Mouse (Mus musculus) heart, embryonic 15.5 days (tissue): ENCODE data around the gene C130026I21Rik. TPM values are rescaled to one million over a fixed set of nuclear protein-coding genes. Genes with fewer than 3 reads are reported as not detected.
"Not testable (repeated sequence)": the region's sequence is repeated elsewhere in the genome, so short reads cannot be mapped to it uniquely, and the experiment has no call there.

Experiments
- ATAC-seq: fragments of 200-750 bp; cut with Nextera tagmentation; replicated peaks from 2 replicates; pipeline ENCODE4 v1.8.0; 2017; ENCODE audit warnings: low read depth, moderate TSS enrichment; ENCODE audit not compliant: insufficient number of reproducible peaks, insufficient read depth, low FRiP score
- H3K27ac ChIP-seq: fragments of 300-500 bp; sonication (generic); 2 replicates; pipeline ENCODE4 v1.5.1; 2015; ENCODE audit warnings: mild to moderate bottlenecking, inconsistent platforms
- H3K27me3 ChIP-seq: fragments of 300-500 bp; sonication (generic); 2 replicates; pipeline ENCODE4 v1.6.1; 2015; ENCODE audit warnings: inconsistent platforms
- H3K36me3 ChIP-seq: fragments of 300-500 bp; sonication (generic); 2 replicates; pipeline ENCODE4 v1.6.1; 2015; ENCODE audit warnings: mild to moderate bottlenecking, inconsistent platforms
- H3K4me1 ChIP-seq: fragments of 300-500 bp; sonication (generic); replicated peaks from 2 replicates; pipeline ENCODE4 v1.6.1; 2015; ENCODE audit warnings: inconsistent platforms
- H3K4me2 ChIP-seq: fragments of 300-500 bp; sonication (generic); 2 replicates; pipeline ENCODE4 v1.6.1; 2015; ENCODE audit warnings: inconsistent platforms, mild to moderate bottlenecking, moderate library complexity
- H3K4me3 ChIP-seq: fragments of 300-500 bp; sonication (generic); 2 replicates; pipeline ENCODE4 v1.5.1; 2015; ENCODE audit warnings: mild to moderate bottlenecking, inconsistent platforms
- H3K9ac ChIP-seq: fragments of 300-500 bp; sonication (generic); 2 replicates; pipeline ENCODE4 v1.6.1; 2015; ENCODE audit warnings: mild to moderate bottlenecking, inconsistent platforms
- H3K9me3 ChIP-seq: fragments of 300-500 bp; sonication (generic); replicated peaks from 2 replicates; pipeline ENCODE4 v1.6.1; 2016; ENCODE audit warnings: inconsistent platforms
- WGBS: fragments of 180-500 bp; shearing (Covaris S2); methylation state at CpG from one replicate; pipeline ENCODE4 v1.1.7; 2015; ENCODE audit warnings: mixed read lengths; 5-methylcytosine and 5-hydroxymethylcytosine counted together
- polyA plus RNA-seq: library from polyadenylated mRNA; unstranded; fragments of >200 nt; fragmentation: Nextera tagmentation; extraction: Ambion mirVana; gene quantifications from 2 replicates; pipeline ENCODE4 v1.2.1, GENCODE M21; 2015

C130026I21Rik gene
- polyA plus RNA-seq, 1 experiment from 2014 or later = not detected

DNA sequence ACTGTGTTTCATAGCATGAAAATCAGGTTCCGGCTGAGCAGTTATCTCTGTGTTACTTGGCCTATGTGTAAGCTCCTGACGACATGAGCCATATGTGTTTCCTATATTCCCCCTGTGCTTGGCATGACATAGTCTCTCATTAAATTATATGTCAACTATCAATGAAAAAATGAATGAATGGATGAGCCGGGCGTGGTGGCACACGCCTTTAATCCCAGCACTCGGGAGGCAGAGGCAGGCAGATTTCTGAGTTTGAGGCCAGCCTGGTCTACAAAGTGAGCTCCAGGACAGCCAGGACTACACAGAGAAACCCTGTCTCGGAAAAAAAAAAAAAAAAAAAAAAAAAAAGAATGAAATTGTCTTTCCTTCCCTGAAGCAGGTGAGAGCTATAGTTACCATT is 171.3 kb downstream of the C130026I21Rik start:
- not testable (repeated sequence) for H3K4me3 ChIP-seq, ATAC-seq, H3K4me1 ChIP-seq, H3K9me3 ChIP-seq, H3K36me3 ChIP-seq, H3K9ac ChIP-seq, H3K4me2 ChIP-seq, H3K27ac ChIP-seq, H3K27me3 ChIP-seq
- 78% methylated on average over 7 of the region's 7 CpGs for WGBS

DNA sequence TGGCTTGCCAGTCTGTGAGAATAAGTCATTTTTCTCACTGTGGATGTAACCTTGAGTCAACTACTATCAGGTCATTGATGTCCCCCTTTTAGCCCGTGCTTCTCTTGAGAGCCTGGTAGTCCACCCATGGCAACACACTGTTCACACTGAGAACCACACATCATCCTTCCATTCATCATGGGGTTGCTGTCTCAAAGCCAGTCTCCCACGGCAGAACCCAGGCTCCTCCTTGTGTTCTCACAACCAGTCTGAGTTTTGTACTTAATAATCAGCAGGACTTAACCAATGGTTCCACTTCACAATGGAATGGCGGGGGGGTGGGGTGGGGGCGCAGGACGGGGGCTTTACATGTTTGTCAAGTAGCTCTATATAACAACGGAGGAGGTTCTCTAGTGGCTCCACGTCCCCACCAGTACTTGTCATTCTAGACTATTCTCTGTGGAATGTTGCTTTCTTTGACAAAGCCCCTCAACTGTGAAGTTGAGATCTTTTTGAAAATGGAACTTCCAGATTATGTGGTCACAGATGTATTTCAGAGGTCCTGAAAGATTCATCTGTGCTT is 177.3 kb downstream of the C130026I21Rik start:
- H3K4me3 ChIP-seq, H3K27me3 ChIP-seq, H3K36me3 ChIP-seq, H3K4me1 ChIP-seq, ATAC-seq, H3K27ac ChIP-seq, H3K9ac ChIP-seq, H3K4me2 ChIP-seq, H3K9me3 ChIP-seq: not testable (repeated sequence)
- 74% methylated on average over 6 of the region's 7 CpGs for WGBS

DNA sequence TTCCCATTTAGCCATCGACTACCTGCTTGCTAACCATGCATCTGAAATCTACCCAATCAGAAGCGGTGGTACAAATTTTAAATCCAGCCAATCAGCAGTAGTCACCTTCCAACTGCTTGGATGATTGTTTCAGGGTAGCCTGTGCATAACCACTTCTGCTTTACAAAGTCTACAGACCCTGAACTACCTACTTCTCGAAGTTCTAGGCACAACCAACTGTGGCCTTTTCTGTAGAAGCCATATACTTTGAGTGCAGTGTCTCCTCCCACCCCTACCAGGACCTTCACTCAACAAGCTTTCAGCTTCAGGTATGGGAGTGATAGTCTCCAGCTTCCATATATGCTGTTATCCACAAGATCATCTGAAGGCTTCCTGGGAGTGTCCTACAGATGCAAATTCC is 178.2 kb downstream of the C130026I21Rik start:
- not testable (repeated sequence) for H3K4me1 ChIP-seq, H3K9ac ChIP-seq, H3K27ac ChIP-seq, H3K4me3 ChIP-seq, H3K27me3 ChIP-seq, ATAC-seq, H3K4me2 ChIP-seq, H3K9me3 ChIP-seq, H3K36me3 ChIP-seq
- WGBS = 39% methylated on average over 1 of the region's 3 CpGs

- H3K4me3 ChIP-seq, H3K4me2 ChIP-seq, H3K9me3 ChIP-seq, ATAC-seq, H3K36me3 ChIP-seq, H3K4me1 ChIP-seq, H3K27me3 ChIP-seq, H3K9ac ChIP-seq, H3K27ac ChIP-seq: not testable (repeated sequence)
- WGBS = 67% methylated on average over 1 of the region's 1 CpGs
Measured at GRCm38 (mm10) chr1:85086211-85086610, 184.2 kb downstream of the C130026I21Rik start.

DNA sequence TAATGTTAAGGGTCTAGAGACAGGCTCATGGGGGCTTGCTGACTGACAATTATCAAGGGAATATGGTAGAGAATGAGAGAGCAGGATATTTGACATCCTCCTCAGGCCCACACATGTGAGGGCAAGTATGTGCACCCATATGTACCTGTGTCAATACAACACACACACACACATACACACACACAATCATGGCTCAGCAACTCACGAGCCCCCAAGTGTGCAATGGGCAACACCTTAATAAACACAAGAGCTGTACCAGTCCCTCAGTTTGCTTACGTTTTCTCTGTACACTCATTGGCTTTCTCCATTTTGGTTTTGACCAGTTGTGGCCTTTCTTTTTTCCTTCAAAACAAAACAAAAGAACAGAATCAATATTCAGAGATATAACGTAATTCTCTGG is 185.6 kb downstream of the C130026I21Rik start:
- 49% methylated on average over 3 of the region's 3 CpGs for WGBS
- not testable (repeated sequence) for H3K9ac ChIP-seq, H3K36me3 ChIP-seq, H3K4me1 ChIP-seq, H3K27ac ChIP-seq, ATAC-seq, H3K4me3 ChIP-seq, H3K9me3 ChIP-seq, H3K27me3 ChIP-seq, H3K4me2 ChIP-seq

DNA sequence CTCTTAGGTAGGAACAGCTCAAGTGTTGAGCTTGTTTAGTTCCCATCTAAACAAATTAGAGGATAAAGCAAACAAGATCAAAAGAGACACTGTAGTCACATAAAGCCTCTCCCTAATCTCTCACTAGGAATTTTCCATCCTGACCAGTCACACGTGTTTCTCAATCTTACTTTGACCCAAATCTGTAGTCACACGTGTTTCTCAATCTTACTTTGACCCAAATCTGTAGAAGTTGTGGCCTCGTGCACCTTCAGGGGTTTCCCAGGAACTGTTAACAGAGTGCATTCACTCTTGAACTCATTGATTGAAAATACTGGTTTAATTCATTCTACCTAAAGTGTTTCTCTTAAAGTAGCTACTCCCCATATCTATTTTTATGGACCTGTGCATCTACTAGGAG is 197.3 kb downstream of the C130026I21Rik start:
- H3K36me3 ChIP-seq, H3K9me3 ChIP-seq, H3K4me2 ChIP-seq, H3K4me3 ChIP-seq, H3K27ac ChIP-seq, H3K9ac ChIP-seq, H3K27me3 ChIP-seq, ATAC-seq, H3K4me1 ChIP-seq: not testable (repeated sequence)
- 67% methylated on average over 3 of the region's 3 CpGs for WGBS

GRCm38 (mm10) chr1:85071690-85072089 is 198.7 kb downstream of the C130026I21Rik start:
- H3K9ac ChIP-seq, H3K4me3 ChIP-seq, H3K9me3 ChIP-seq, H3K4me2 ChIP-seq, H3K27me3 ChIP-seq, ATAC-seq, H3K27ac ChIP-seq, H3K36me3 ChIP-seq, H3K4me1 ChIP-seq: not testable (repeated sequence)
- WGBS = 47% methylated on average over 3 of the region's 3 CpGs

- H3K36me3 ChIP-seq, ATAC-seq, H3K9ac ChIP-seq, H3K4me1 ChIP-seq, H3K27me3 ChIP-seq, H3K4me3 ChIP-seq, H3K27ac ChIP-seq, H3K9me3 ChIP-seq, H3K4me2 ChIP-seq: not testable (repeated sequence)
- WGBS = 75% methylated on average over 6 of the region's 6 CpGs
Measured at GRCm38 (mm10) chr1:85035801-85036200, 234.6 kb downstream of the C130026I21Rik start.

DNA sequence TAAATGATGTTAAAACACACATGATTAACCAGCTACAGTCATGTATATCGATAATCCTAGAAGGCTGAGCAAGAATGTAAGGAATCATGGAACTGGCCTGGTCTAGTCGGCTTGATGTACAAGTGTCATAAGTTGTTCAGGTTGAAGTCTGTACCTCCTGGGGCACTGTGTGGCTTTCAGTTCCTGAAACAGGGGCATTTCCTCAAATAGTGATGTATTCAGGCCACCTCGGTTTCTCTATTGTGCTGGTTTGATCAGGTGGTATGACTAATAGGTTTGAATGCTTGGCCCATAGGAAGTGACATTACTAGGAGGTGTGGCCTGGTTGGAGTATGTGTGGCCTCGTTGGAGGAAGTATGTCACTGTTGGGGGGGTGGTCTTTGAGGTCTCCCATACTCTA is 236.0 kb downstream of the C130026I21Rik start:
- H3K9me3 ChIP-seq, H3K27me3 ChIP-seq, H3K4me3 ChIP-seq, H3K4me2 ChIP-seq, H3K27ac ChIP-seq, ATAC-seq, H3K9ac ChIP-seq, H3K4me1 ChIP-seq, H3K36me3 ChIP-seq: not testable (repeated sequence)
- WGBS = 70% methylated on average over 3 of the region's 4 CpGs

- H3K4me3 ChIP-seq, H3K27ac ChIP-seq, H3K27me3 ChIP-seq, H3K4me1 ChIP-seq, H3K36me3 ChIP-seq, H3K4me2 ChIP-seq, ATAC-seq, H3K9ac ChIP-seq, H3K9me3 ChIP-seq: not testable (repeated sequence)
- WGBS = 86% methylated on average over 5 of the region's 6 CpGs
Measured at GRCm38 (mm10) chr1:85033616-85034015, 236.8 kb downstream of the C130026I21Rik start.

- not testable (repeated sequence) for H3K4me2 ChIP-seq
Measured at GRCm38 (mm10) chr1:85030211-85030610, 240.2 kb downstream of the C130026I21Rik start.

GRCm38 (mm10) chr1:85011933-85012332 is 258.4 kb downstream of the C130026I21Rik start:
- H3K27ac ChIP-seq, H3K9me3 ChIP-seq, H3K36me3 ChIP-seq, H3K9ac ChIP-seq, H3K4me2 ChIP-seq, H3K4me3 ChIP-seq, ATAC-seq, H3K27me3 ChIP-seq, H3K4me1 ChIP-seq: not testable (repeated sequence)
- 91% methylated on average over 13 of the region's 13 CpGs for WGBS

More at GRCm38 (mm10) chr1:85030211-85030610, 240.2 kb downstream of the C130026I21Rik start:
- H3K4me1 ChIP-seq, H3K9ac ChIP-seq, H3K36me3 ChIP-seq, H3K27ac ChIP-seq, H3K9me3 ChIP-seq, H3K27me3 ChIP-seq, H3K4me3 ChIP-seq, ATAC-seq: not testable (repeated sequence)
- 57% methylated on average over 13 of the region's 14 CpGs for WGBS
